Mouse (Mus musculus): ENCODE data around the gene Dag1.

Gene Dag1

DNA sequence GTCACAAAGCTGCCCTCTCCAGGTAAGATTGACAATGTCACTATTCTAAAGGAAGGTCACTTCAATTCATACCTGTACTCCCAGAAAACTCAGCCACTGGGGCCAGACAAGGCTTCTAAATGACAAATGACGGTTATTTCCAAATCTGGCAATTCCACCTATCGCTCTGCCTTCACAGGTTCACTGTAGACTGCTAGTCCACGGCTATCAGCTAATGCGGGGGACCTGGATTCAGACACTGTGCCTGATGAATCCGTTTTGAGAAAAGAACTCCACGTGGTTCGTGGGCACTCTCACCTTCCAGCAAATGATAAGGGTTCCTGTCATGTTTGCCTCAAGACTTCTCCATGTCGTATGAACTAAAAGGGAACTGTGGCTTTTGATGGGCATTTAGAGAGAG, 78.0 kb downstream of the Dag1 start:
- no peak for DNase-seq (ENCODE audit: low spot score)

DNA sequence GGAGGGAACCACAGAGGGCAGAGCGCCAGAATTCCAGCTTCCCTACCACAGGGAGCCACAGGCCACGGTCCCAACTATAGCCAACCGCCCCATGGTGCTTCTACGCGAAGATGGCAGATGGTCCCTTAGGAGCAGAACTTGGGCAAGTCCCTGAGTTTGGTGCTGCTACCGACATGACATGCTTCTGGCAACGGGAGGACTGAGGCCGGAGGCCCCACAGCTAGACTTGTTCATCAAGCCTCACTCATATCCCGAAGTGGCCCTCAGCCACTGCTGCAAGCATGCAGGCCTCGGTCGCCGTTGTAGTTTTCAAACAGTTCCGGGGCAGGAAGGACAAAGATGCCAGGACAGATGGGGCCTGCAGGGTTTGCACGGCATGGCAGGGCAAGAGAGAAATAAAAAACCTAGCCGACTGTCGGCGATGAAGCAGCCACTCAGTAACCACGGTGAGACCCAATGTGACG, 80.2 kb downstream of the Dag1 start:
- DNase-seq (ENCODE audit: low spot score): no peak

DNA sequence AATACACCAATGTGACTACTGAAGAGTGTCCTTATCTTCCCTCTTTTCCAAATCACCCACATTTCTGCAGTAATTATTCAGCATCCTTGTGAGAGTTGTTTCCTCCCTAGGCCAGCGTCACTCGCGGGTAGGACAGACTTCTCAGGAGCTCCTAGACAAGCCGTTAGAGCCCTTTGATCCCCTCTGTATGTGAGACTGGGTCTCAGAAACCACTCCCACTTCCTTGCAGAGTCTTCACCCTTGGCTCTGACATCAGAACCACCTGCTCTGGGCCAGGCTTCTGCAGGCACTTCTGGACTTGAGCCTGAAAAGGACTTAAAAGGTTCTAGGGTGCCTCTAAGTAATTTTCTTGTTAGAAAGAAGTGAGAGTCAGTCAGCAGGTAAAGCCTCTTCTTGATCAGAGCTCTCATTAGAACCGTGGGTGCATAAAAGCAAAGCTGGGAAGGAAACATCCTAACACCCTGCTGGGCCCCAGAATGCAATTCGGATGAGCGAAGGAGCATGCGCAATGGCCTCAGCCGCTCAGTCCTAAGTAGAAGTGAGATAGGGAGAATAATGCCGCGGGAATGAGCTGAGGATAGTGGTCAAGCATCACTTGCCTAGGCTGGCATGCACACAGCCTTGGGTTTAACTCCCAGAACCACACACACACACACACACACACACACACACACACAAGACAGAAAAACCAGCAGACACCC, 80.8 kb downstream of the Dag1 start:
- no peak for DNase-seq (ENCODE audit: low spot score)

DNA sequence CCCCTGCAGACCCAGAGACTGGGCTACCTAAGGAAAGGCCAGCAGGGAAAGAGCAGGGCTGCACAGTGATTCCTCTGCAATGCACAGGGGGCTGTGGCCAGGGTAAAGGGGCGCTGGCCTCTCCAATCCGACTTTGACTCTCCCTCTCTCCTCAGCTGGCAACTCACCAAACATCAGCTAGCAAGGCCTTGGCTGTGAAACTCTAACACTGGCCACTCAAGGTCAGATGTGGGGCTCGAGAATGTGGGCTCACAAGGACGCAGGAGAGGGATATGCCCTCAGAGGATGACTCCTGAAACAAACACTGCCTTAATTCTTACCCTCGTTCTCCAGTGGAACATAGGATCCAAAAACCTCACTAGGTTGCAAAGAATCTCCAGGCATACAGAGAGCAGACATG, 85.4 kb downstream of the Dag1 start:
- no peak for DNase-seq (ENCODE audit: low spot score)

DNA sequence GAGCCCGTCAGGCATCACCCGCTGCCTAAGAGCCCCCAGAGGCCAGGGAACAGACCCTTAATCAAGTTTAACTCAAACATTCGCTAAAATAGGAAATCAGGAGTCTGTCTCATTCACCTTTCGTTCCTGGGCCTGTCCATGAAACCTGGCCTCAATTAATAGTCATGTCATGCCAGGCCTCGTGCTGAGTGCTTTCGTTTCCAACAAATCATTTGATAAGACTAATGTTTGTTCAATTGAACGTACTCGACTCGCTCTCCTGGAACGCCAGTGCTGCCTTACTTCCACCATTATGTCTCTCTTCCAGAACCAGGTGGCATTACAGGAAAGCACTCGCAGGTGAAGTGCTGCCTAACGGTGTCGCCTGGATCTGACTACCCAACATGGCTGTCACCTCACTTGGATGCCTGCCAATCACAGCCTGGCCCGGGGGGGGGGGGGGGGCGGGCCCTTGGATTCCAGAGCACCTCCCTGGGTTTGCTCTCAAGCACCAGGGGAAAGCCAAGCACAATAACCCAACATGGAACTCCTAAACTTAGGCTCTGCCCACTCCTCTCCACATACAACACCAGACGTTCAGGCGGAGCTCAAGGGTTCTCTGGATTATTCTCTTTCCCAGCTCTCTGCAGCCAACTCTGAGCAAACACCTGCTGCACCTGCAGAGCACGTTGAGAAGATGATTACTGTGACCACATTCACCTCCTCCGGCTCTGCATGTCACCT, 88.5 kb downstream of the Dag1 start:
- DNase-seq (ENCODE audit: low spot score): no peak

DNA sequence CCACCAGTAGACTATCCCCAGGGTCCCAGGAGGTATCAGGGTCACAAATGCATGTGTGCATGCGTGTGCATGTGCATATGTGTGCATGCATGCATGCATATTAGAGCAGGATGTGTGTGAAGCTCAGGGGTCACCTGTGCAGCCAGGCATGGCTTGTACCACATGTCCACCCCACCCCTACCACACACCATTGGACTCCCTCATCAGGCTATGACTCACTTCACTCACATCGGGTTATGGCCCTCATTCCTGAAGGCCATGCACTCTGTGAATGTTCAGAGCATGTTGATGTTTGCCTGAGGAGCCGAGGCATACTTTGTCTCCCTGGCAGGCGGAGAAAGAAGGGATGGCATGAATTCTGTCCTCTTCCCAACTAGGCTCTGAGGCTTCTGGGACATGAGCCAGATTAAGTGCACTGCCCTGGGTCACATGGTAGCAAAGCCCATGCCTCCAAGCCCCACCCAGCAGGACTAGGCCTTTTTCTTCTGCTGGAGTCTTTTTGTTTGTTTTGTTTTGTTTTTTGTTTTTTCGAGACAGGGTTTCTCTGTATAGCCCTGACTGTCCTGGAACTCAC, 90.9 kb downstream of the Dag1 start:
- DNase-seq (ENCODE audit: low spot score): no peak

DNA sequence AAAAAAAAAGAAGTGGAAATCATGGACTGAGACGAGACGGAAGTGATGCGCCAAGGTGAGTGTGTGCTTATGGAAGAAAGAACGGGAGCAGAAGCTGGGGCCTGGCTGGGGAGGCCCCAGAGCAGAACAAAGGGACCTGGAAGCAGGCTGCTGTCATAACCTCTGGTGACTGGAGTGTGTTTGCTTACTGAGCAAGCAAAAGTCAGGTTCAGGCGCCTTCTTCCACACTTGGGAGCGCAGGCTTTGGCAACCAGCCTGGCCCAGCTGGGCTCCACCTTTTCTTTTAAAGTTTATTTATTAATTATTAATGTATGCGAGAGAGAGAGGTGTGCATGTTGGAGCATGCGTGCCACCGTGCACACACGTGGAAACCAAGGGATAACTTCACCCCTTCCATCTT, 94.0 kb downstream of the Dag1 start:
- no peak for DNase-seq (ENCODE audit: low spot score)

DNA sequence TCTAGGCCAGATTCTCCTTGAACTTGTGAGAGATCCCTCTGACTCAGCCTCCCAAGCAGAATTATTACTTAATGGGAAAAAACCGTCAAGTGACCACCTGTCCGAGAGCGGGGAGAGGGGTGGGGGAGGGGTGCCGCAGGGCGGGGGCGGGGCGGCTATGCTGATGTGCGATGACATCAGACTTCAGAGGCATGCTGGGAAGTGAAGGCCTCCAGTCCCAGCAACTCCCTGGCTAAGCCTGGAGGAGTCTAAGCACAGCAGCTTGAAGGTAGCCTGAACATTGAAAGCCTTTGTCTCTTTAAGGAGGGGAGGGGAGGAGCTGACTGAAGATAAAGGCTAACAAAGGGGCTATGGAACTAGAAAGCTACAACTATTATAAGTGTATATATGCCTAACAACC, 98.6 kb downstream of the Dag1 start:
- DNase-seq (ENCODE audit: low spot score): no peak

DNA sequence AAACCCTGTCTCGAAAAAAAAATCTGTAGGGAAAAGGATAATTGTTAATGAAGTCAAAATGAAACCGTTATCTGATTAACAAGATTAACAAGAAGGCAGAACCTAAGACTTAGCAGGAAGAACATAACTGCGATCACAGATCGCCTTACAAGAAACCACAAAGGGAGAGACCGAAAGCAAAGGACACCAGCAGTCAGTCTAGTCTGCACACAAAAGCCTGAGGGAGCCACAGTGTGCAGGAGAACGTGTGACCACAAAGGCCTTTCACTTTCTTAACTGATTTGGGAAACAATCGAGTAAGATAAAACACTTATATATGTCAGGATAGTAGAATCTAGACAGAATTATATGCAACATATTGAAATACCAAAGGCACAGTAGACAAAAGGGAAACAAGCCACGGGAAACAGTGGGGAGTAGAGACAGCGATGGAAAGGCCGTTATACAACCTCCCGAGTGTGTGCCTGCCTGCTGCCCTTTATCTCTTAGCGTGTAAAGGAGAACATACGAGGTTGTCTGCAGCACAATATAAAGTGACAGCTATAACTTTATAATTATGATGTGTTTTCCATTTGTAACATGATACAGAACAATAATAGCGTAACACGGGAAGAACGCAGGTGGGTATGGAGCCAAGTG, 100.0 kb downstream of the Dag1 start:
- no peak for DNase-seq (ENCODE audit: low spot score)

DNA sequence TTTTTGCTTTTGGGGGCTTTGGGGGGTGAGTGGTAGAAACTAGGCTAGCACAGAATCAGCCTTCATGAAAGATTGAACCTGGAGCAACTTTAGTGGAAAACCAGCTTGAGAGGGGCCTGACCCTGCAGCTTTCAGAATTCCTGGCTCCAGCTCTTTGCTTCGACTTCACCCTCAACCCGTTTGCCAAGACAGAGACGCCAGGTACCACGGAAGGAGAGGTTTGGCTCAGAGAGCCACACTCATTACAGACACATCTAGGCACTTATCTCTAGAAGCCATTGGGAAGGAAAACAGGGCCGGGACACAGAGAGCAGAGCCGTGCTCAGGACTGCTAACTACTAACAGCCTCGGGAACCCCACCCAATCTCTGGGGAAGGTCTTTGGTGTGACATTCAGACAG, 105.9 kb downstream of the Dag1 start:
- no peak for DNase-seq (ENCODE audit: low spot score)

DNA sequence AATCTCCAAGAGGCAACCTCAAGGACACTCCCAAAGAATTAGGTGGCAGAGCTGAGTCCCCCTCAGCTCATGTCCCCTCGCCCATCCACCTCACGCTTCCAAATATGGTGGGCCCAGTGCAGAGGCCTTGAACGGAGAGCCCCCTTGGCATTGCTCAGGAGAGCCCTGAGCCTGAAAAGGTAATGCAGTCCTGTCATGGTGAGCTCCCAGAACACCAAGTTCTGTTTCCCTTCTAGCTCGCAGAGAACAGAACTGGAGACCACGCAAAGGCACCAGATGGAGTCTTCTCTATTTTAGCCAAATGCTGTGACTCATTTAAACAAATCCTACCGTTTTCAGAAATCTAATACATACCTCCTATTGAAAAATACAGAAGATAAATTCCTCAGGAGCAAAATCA, 106.3 kb downstream of the Dag1 start:
- no peak for DNase-seq (ENCODE audit: low spot score)

DNA sequence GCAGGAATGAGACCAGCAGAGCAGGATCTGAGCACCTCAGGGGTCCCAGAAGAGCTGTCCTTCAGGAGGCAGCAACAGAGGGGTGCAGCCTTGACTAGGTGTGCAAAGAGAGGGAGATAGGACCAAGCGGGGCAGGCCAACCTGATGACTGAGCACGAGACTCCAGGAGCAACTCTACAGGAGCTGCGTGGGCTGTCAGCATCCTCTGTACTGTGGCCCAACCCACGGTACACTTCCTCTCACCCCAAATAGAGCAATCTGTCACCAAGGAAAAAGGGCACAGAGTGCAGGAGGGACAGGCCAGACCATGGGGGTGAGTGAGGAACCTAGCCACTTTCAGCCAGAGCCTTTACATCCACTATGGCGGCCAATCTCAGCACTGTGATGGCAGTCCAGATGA, 107.0 kb downstream of the Dag1 start:
- DNase-seq (ENCODE audit: low spot score): no peak

DNA sequence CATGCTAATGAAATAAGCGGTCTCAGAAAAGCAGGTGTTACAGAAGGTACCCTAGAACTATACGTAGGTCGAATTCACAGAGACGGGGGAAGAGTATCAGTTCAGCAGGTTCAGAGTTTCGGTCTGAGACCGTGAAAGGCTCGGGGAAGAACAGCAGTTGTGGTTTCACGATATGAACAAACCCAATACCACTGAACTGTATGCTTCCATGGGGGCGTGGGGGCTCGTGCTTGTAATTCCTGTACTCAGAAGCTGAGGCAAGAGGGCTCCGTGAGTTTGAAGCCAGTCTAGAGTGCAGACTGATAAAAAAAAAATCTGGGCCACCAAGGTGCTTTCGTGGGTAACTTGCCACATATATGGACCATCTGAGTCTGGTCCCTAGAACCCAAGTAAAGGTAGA, 108.9 kb downstream of the Dag1 start:
- no peak for DNase-seq (ENCODE audit: low spot score)
